Mouse (Mus musculus) neural tube, embryonic 15.5 days (tissue): ENCODE results near the gene Ilkap. TPM values are rescaled to one million over a fixed set of nuclear protein-coding genes. Genes with fewer than 3 reads are reported as not detected.

Experiments used
- ATAC-seq: fragments of 200-750 bp; cut with Nextera tagmentation; 2 replicates; pipeline ENCODE4 v1.8.0; 2017; ENCODE audit warnings: mild to moderate bottlenecking, moderate TSS enrichment, moderate library complexity; ENCODE audit not compliant: low FRiP score
- H3K27ac ChIP-seq: fragments of 300-500 bp; sonication (generic); replicated peaks from 2 replicates; pipeline ENCODE4 v1.5.1; 2015; ENCODE audit warnings: mild to moderate bottlenecking, inconsistent platforms
- H3K27me3 ChIP-seq: fragments of 300-500 bp; sonication (generic); replicated peaks from 2 replicates; pipeline ENCODE4 v1.6.1; 2015; ENCODE audit warnings: inconsistent platforms
- H3K36me3 ChIP-seq: fragments of 300-500 bp; sonication (generic); 2 replicates; pipeline ENCODE4 v1.6.1; 2015; ENCODE audit warnings: inconsistent platforms
- H3K4me1 ChIP-seq: fragments of 300-500 bp; sonication (generic); 2 replicates; pipeline ENCODE4 v1.6.1; 2015; ENCODE audit warnings: inconsistent platforms
- H3K4me2 ChIP-seq: fragments of 300-500 bp; sonication (generic); 2 replicates; pipeline ENCODE4 v1.6.1; 2015; ENCODE audit warnings: inconsistent platforms, mild to moderate bottlenecking, moderate library complexity
- H3K4me3 ChIP-seq: fragments of 300-500 bp; sonication (generic); replicated peaks from 2 replicates; pipeline ENCODE4 v1.5.1; 2015; ENCODE audit warnings: mild to moderate bottlenecking, inconsistent platforms
- H3K9ac ChIP-seq: fragments of 300-500 bp; sonication (generic); replicated peaks from 2 replicates; pipeline ENCODE4 v1.6.1; 2015; ENCODE audit warnings: mild to moderate bottlenecking, inconsistent platforms
- H3K9me3 ChIP-seq: fragments of 300-500 bp; sonication (generic); replicated peaks from 2 replicates; pipeline ENCODE4 v1.6.1; 2016; ENCODE audit warnings: inconsistent platforms
- WGBS: fragments of 180-500 bp; shearing (Covaris S2); methylation state at CpG from one replicate; pipeline ENCODE4 v1.1.7; 2015; ENCODE audit warnings: mixed read lengths; 5-methylcytosine and 5-hydroxymethylcytosine counted together
- polyA plus RNA-seq: library from polyadenylated mRNA; unstranded; fragments of >200 nt; fragmentation: Nextera tagmentation; extraction: Ambion mirVana; gene quantifications from 2 replicates; pipeline ENCODE4 v1.2.1, GENCODE M21; 2015

Gene Ilkap
- polyA plus RNA-seq, 1 experiment from 2014 or later = 144 TPM

DNA sequence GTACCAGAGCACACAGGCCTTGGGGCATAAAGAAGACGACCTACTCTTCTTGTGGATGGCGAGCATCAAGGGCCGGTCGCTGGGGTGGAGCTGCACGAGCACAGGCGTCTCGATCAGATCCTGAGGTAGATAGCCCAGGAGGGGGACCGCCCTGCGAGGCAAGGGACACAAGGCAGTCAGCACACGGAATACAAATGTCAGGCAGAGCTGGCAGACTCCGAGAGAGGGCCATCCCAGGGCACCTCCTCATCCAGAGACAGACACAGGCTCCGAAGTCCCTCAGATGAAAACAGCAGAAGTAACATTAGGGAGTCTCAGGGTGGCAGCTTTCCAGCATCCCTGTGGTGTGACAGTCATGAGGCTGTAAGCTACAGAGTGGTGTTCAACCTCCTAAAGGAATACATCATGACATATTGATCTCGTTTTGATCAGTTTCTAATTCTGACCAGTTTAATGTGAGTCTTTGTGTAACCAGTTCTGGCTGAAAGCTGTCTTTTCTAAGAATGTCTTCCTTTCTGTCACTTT lies 37.1 kb upstream of the Ilkap start:
- Histone ChIP-seq H3K9me3 (no peaks in the 10 kb centered on the region), H3K36me3 (peaks cover 51% of the 10 kb centered on the region), H3K9ac (no peak overlapping the region), H3K4me2 (no peak overlapping the region), H3K27me3 (no peaks in the 10 kb centered on the region), H3K4me3 (no peak overlapping the region), H3K27ac (peak overlapping the region; percentile 60; the same call in 1 of the 2 replicates), H3K4me1 (peaks cover 16% of the 10 kb centered on the region)
- ATAC-seq = no peak
- 86% methylated on average over 13 of the region's 13 CpGs for WGBS

DNA sequence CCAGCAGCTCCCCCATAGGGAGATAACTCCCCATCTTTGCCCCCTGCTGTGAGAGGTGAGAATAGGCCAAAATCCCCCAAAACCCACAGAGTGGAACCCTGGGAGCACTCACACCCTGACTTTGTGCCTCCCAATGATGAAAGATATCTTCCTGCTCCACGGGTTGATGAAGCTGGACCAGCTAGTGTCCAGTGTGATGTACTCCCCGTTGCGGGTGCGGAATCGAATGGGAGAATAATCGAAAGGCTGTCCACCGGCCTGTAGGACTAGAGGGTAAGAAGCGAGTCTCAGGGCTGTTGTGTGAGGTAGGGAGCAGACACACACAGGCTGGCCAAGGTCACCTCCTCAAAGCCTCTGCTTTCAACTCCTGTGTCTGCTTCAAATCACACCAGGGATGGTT lies 36.3 kb upstream of the Ilkap start:
- H3K27ac ChIP-seq = no peak overlapping the region
- H3K9ac ChIP-seq = no peak overlapping the region
- no peak overlapping the region for H3K4me2 ChIP-seq
- no peaks in the 10 kb centered on the region for H3K27me3 ChIP-seq
- peaks cover 49% of the 10 kb centered on the region for H3K36me3 ChIP-seq
- no peak for ATAC-seq
- no peaks in the 10 kb centered on the region for H3K9me3 ChIP-seq
- H3K4me1 ChIP-seq = peaks cover 16% of the 10 kb centered on the region
- 95% methylated on average over 8 of the region's 8 CpGs for WGBS
- H3K4me3 ChIP-seq = no peak overlapping the region

- Histone ChIP-seq H3K4me3 (no peak overlapping the region), H3K36me3 (peaks cover 66% of the 10 kb centered on the region), H3K9me3 (no peaks in the 10 kb centered on the region), H3K4me1 (peaks cover 5% of the 10 kb centered on the region; the same call in 1 of the 2 replicates), H3K9ac (no peak overlapping the region), H3K4me2 (no peak overlapping the region), H3K27me3 (no peaks in the 10 kb centered on the region), H3K27ac (no peak overlapping the region)
- 93% methylated on average over 7 of the region's 7 CpGs for WGBS
- ATAC-seq = no peak
These were observed 32.1 kb upstream of the Ilkap start for GRCm38 (mm10) chr1:91430761-91431160.

DNA sequence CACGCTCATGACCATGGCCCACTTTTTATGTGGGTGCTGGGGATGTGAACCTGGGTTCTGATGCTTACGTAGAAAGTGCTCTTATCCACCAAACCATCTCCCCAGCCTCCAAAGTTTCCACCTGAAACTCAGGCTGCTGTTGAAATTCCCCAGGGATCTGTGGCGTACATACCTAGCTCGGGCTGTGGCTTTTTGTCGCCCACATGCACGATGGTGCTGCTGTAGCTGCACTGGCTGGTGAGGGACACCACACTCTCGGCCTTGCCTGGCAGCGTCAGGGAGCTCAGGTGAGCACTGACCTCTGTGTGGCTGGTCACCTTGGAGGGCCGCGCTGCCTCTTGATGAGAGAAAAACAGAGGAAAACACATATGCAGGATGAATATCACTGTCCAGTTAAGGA lies 30.6 kb upstream of the Ilkap start:
- no peak overlapping the region for H3K27ac ChIP-seq
- H3K4me1 ChIP-seq = no peaks in the 10 kb centered on the region
- H3K36me3 ChIP-seq = peaks cover 58% of the 10 kb centered on the region
- H3K27me3 ChIP-seq = no peaks in the 10 kb centered on the region
- no peaks in the 10 kb centered on the region for H3K9me3 ChIP-seq
- ATAC-seq = no peak
- WGBS = 93% methylated on average over 10 of the region's 10 CpGs
- no peak overlapping the region for H3K9ac ChIP-seq
- no peak overlapping the region for H3K4me2 ChIP-seq
- H3K4me3 ChIP-seq = no peak overlapping the region

DNA sequence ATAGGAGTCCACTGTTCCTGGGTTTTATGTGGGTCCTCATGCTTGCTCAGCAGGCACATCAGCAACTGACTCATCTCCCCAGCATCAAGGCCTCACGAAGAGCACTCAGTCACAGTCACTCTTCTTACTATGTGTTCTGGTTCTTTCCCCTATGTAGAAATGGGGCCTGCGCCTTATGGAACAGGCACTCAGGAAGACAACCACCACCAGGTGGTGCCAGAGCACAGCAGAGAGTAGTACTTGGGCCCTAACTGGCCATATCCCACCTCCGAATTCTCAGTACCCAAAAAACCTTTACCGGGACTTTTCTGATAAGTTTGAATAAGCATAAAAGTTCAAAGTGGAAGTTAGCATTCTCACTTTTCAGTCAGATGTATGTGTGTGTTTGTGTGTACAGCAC lies 30.0 kb upstream of the Ilkap start:
- no peak for ATAC-seq
- Histone ChIP-seq H3K27ac (no peak overlapping the region), H3K4me2 (no peak overlapping the region), H3K9me3 (no peaks in the 10 kb centered on the region), H3K27me3 (no peaks in the 10 kb centered on the region), H3K36me3 (peaks cover 58% of the 10 kb centered on the region), H3K4me3 (no peak overlapping the region), H3K4me1 (no peaks in the 10 kb centered on the region), H3K9ac (no peak overlapping the region)
- 44% methylated on average over 4 of the region's 4 CpGs for WGBS

DNA sequence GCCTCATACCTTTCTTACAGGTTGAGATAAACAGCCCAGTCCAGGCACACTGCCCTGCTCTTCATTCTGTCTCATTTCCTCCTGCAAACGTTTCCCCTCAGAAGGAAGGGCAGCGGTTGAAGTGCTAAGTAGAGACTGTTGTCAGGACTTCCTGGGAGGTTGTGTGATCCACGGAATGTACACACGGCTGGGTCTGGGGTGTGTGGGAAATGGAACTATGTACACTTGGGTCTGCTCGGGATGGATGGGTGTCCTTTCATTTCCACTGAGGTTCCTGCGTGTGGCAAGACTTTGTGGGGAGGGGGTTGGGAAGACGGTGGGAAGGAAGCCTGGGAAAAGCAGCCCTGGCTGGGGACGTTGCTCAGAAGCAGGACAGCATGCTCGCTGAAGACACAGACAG lies 27.8 kb upstream of the Ilkap start:
- Histone ChIP-seq H3K36me3 (peaks cover 46% of the 10 kb centered on the region), H3K4me1 (no peaks in the 10 kb centered on the region), H3K27ac (no peak overlapping the region), H3K9ac (no peak overlapping the region), H3K4me2 (no peak overlapping the region), H3K9me3 (no peaks in the 10 kb centered on the region), H3K4me3 (no peak overlapping the region), H3K27me3 (no peaks in the 10 kb centered on the region)
- WGBS = 84% methylated on average over 9 of the region's 9 CpGs
- ATAC-seq = no peak

- Histone ChIP-seq H3K4me2 (no peak overlapping the region), H3K27ac (no peak overlapping the region), H3K9me3 (no peaks in the 10 kb centered on the region), H3K36me3 (peaks cover 50% of the 10 kb centered on the region), H3K4me3 (no peak overlapping the region), H3K9ac (no peak overlapping the region), H3K27me3 (no peaks in the 10 kb centered on the region), H3K4me1 (no peaks in the 10 kb centered on the region)
- whole genome bisulfite sequencing = 95% methylated on average over 8 of the region's 8 CpGs
- ATAC-seq = no peak
These were observed 22.0 kb upstream of the Ilkap start for GRCm38 (mm10) chr1:91420601-91421065.

- peaks cover 3% of the 10 kb centered on the region; the same call in 1 of the 2 replicates for H3K4me1 ChIP-seq
- peaks cover 50% of the 10 kb centered on the region for H3K36me3 ChIP-seq
- WGBS = 68% methylated on average over 10 of the region's 10 CpGs
- H3K27ac ChIP-seq = no peak overlapping the region
- H3K4me3 ChIP-seq = no peak overlapping the region
- no peak for ATAC-seq
- no peaks in the 10 kb centered on the region for H3K27me3 ChIP-seq
- no peak overlapping the region for H3K9ac ChIP-seq
- H3K9me3 ChIP-seq = no peaks in the 10 kb centered on the region
- H3K4me2 ChIP-seq = no peak overlapping the region
These were observed 21.4 kb upstream of the Ilkap start for GRCm38 (mm10) chr1:91419862-91420600.

- Histone ChIP-seq H3K4me3 (no peak overlapping the region), H3K4me1 (peaks cover 22% of the 10 kb centered on the region), H3K27ac (no peak overlapping the region), H3K9me3 (no peaks in the 10 kb centered on the region), H3K36me3 (peaks cover 43% of the 10 kb centered on the region), H3K9ac (no peak overlapping the region), H3K4me2 (no peak overlapping the region), H3K27me3 (no peaks in the 10 kb centered on the region)
- WGBS = 80% methylated on average over 1 of the region's 1 CpGs
- no peak for ATAC-seq
These were observed 19.4 kb upstream of the Ilkap start for GRCm38 (mm10) chr1:91417991-91418390.

DNA sequence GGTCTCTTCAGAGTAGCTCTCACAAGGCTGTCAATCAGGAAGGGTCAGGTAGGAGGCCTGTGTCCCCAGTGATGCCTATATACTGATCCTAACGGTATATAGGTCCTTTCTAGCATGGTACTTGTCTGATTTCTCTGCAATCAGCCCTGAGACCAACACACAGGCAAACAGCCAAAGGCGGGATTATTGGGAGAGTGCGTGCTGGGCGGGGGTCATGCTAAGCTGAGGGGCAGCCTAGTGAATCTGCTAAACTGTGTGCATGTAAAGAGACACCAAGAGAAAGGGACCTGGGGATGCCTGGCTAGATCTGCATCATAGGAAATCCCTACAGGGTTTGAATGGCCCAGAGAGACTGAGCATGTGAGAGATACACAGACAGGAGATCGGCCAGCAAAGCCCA lies 16.7 kb upstream of the Ilkap start:
- H3K36me3 ChIP-seq = peaks cover 30% of the 10 kb centered on the region
- H3K4me3 ChIP-seq = no peak overlapping the region
- H3K27me3 ChIP-seq = no peaks in the 10 kb centered on the region
- 46% methylated on average over 5 of the region's 5 CpGs for WGBS
- no peak for ATAC-seq
- H3K4me1 ChIP-seq = peaks cover 40% of the 10 kb centered on the region
- no peak overlapping the region for H3K4me2 ChIP-seq
- H3K27ac ChIP-seq = peak overlapping the region; percentile 93
- no peaks in the 10 kb centered on the region for H3K9me3 ChIP-seq
- no peak overlapping the region for H3K9ac ChIP-seq

DNA sequence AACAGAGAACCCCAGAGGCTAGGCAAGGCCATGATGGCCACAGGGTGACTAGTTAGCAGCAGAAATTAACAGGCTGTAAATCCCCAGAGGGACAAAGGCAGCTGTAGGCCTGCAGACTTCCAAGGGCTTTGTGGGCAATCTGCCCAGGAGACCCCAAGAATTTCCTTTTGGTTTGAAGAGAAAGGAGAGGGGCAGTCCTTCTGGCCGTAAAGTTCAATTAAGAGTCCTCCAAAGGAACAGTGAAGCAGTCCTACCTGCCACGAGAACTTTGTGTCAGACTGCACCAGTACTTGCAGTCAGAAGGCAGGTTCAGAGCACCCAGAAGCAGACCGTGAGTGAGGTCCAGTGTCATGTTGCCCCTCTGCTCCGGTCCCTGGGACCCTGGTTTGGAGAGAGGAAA lies 16.3 kb upstream of the Ilkap start:
- no peaks in the 10 kb centered on the region for H3K9me3 ChIP-seq
- WGBS = 16% methylated on average over 4 of the region's 4 CpGs
- H3K4me1 ChIP-seq = peaks cover 40% of the 10 kb centered on the region
- H3K27me3 ChIP-seq = no peaks in the 10 kb centered on the region
- no peak for ATAC-seq
- H3K4me3 ChIP-seq = no peak overlapping the region
- peaks cover 26% of the 10 kb centered on the region for H3K36me3 ChIP-seq
- no peak overlapping the region for H3K9ac ChIP-seq
- 0 out of 2 replicates have a peak overlapping the region, but pooled peaks have one; percentile 98 for H3K4me2 ChIP-seq
- peak overlapping the region; percentile 93 for H3K27ac ChIP-seq

GRCm38 (mm10) chr1:91413898-91414594 lies 15.4 kb upstream of the Ilkap start, which contains the start of gene Hes6:
TSS of gene Hes6 (minus strand) at chr1:91414038.
- Histone ChIP-seq H3K27me3 (no peaks in the 10 kb centered on the region), H3K4me1 (peaks cover 40% of the 10 kb centered on the region), H3K4me3 (peak within 1 kb of the TSS; percentile 87), H3K9me3 (no peaks in the 10 kb centered on the region), H3K27ac (peak within 1 kb of the TSS; percentile 93), H3K9ac (peak within 1 kb of the TSS; percentile 82), H3K4me2 (peak within 1 kb of the TSS; percentile 98), H3K36me3 (peaks cover 20% of the 10 kb centered on the region)
- WGBS = 1% methylated on average over 35 of the region's 39 CpGs
- ATAC-seq = peak; percentile 48
